Mouse (Mus musculus) embryonic facial prominence, embryonic 11.5 days (tissue): ENCODE data around the gene Gm13275. TPM values are rescaled to one million over a fixed set of nuclear protein-coding genes. Genes with fewer than 3 reads are reported as not detected.

Experiments used
- ATAC-seq: fragments of 200-750 bp; cut with Nextera tagmentation; replicated peaks from 2 replicates; pipeline ENCODE4 v1.8.0; 2017; ENCODE audit warnings: low read depth; ENCODE audit not compliant: insufficient number of reproducible peaks, low FRiP score, low TSS enrichment
- DNase-seq: peaks from one replicate; pipeline ENCODE4 v3.0.0-alpha.2; 2015; ENCODE audit warnings: low spot score
- H3K27ac ChIP-seq: fragments of 300-500 bp; sonication (generic); replicated peaks from 2 replicates; pipeline ENCODE4 v1.5.1; 2014; ENCODE audit warnings: mild to moderate bottlenecking, low read depth, low read length, control low read depth
- H3K27me3 ChIP-seq: fragments of 300-500 bp; sonication (generic); 2 replicates; pipeline ENCODE4 v1.6.1; 2014; ENCODE audit warnings: mild to moderate bottlenecking, low read length, moderate library complexity, mixed read lengths; ENCODE audit not compliant: control insufficient read depth, insufficient read depth
- H3K36me3 ChIP-seq: fragments of 300-500 bp; sonication (generic); replicated peaks from 2 replicates; pipeline ENCODE4 v1.6.1; 2014; ENCODE audit warnings: low read depth, mild to moderate bottlenecking, low read length, moderate library complexity, mixed read lengths; ENCODE audit not compliant: control insufficient read depth, insufficient read depth
- H3K4me1 ChIP-seq: fragments of 300-500 bp; sonication (generic); 2 replicates; pipeline ENCODE4 v1.6.1; 2014; ENCODE audit warnings: low read length, mixed read lengths; ENCODE audit not compliant: control insufficient read depth, insufficient read depth
- H3K4me2 ChIP-seq: fragments of 300-500 bp; sonication (generic); 2 replicates; pipeline ENCODE4 v1.6.1; 2014; ENCODE audit warnings: low read depth, mild to moderate bottlenecking, control low read depth, low read length, moderate library complexity
- H3K4me3 ChIP-seq: fragments of 300-500 bp; sonication (generic); 2 replicates; pipeline ENCODE4 v1.5.1; 2014; ENCODE audit warnings: low read depth, low read length, control low read depth
- H3K9ac ChIP-seq: fragments of 300-500 bp; sonication (generic); replicated peaks from 2 replicates; pipeline ENCODE4 v1.6.1; 2014; ENCODE audit warnings: mild to moderate bottlenecking, control low read depth, low read length
- H3K9me3 ChIP-seq: fragments of 300-500 bp; sonication (generic); replicated peaks from 2 replicates; pipeline ENCODE4 v1.6.1; 2016; ENCODE audit warnings: mild to moderate bottlenecking, low read length, inconsistent platforms, mixed read lengths; ENCODE audit not compliant: control insufficient read depth
- WGBS: fragments of 180-500 bp; shearing (Covaris S2); extraction: QIAGEN DNeasy Blood & Tissue Kit; methylation state at CpG from one replicate; pipeline ENCODE4 v1.1.7; 2014; 5-methylcytosine and 5-hydroxymethylcytosine counted together
- polyA plus RNA-seq: library from polyadenylated mRNA; unstranded; fragments of >200 nt; fragmentation: Nextera tagmentation; extraction: Ambion mirVana; gene quantifications from 2 replicates; pipeline ENCODE4 v1.2.1, GENCODE M21; 2014

The Gm13275 gene
- polyA plus RNA-seq, 1 experiment from 2014 or later, result not detected

GRCm38 (mm10) chr4:88838828-88839227, 44.5 kb downstream of the Gm13275 start:
- DNase-seq, result peak; percentile 56
- no peaks in the 10 kb centered on the region for H3K27me3 ChIP-seq
- ATAC-seq, result no peak
- H3K4me3 ChIP-seq, result no peak overlapping the region
- no peak overlapping the region for H3K9ac ChIP-seq
- WGBS, result 42% methylated on average over 3 of the region's 3 CpGs
- H3K27ac ChIP-seq, result no peak overlapping the region
- H3K4me2 ChIP-seq, result no peak overlapping the region
- H3K4me1 ChIP-seq, result no peaks in the 10 kb centered on the region
- H3K36me3 ChIP-seq, result no peaks in the 10 kb centered on the region
- no peaks in the 10 kb centered on the region for H3K9me3 ChIP-seq

GRCm38 (mm10) chr4:88840058-88840457, 45.8 kb downstream of the Gm13275 start:
- no peaks in the 10 kb centered on the region for H3K4me1 ChIP-seq
- no peak overlapping the region for H3K27ac ChIP-seq
- H3K4me3 ChIP-seq, result no peak overlapping the region
- DNase-seq, result no peak
- 82% methylated on average over 3 of the region's 3 CpGs for WGBS
- H3K27me3 ChIP-seq, result no peaks in the 10 kb centered on the region
- H3K9ac ChIP-seq, result no peak overlapping the region
- no peaks in the 10 kb centered on the region for H3K9me3 ChIP-seq
- H3K36me3 ChIP-seq, result no peaks in the 10 kb centered on the region
- no peak overlapping the region for H3K4me2 ChIP-seq
- ATAC-seq, result no peak

- DNase-seq (no peak), ATAC-seq (no peak)
- no peak within 1 kb of the TSS for H3K4me2 ChIP-seq
- H3K36me3 ChIP-seq, result no peaks in the 10 kb centered on the region
- H3K4me3 ChIP-seq, result no peak within 1 kb of the TSS
- H3K9me3 ChIP-seq, result no peaks in the 10 kb centered on the region
- no peak within 1 kb of the TSS for H3K27ac ChIP-seq
- H3K9ac ChIP-seq, result no peak within 1 kb of the TSS
- no peaks in the 10 kb centered on the region for H3K4me1 ChIP-seq
- WGBS, result 44% methylated on average over 2 of the region's 2 CpGs
- no peaks in the 10 kb centered on the region for H3K27me3 ChIP-seq
Observed at GRCm38 (mm10) chr4:88841438-88841911, 47.2 kb downstream of the Gm13275 start, which contains the start of gene Ifna4. Gene Ifna4 (plus strand): TSS chr4:88841861.

Other genes starting within 250 kb of the Gm13275 start
- gene Ifna15, start 236.2 kb upstream of the Gm13275 start, polyA plus RNA-seq, result not detected in 2 replicates
- not detected in 2 replicates for gene Ifna14, start 222.7 kb upstream of the Gm13275 start, polyA plus RNA-seq
- not detected in 2 replicates for gene Ifna9, start 202.1 kb upstream of the Gm13275 start, polyA plus RNA-seq
- gene Ifna12, start 191.1 kb upstream of the Gm13275 start, polyA plus RNA-seq, result not detected in 2 replicates
- not detected in 2 replicates for gene C87499, start 160.1 kb upstream of the Gm13275 start, polyA plus RNA-seq
- gene Ifna13, start 150.0 kb upstream of the Gm13275 start, polyA plus RNA-seq, result 0.26 TPM in 1 of 2 replicates, not detected in the other
- not detected in 2 replicates for gene Ifna16, start 117.6 kb upstream of the Gm13275 start, polyA plus RNA-seq
- not detected in 2 replicates for gene Ifna2, start 110.6 kb upstream of the Gm13275 start, polyA plus RNA-seq
- gene Ifnab, start 103.1 kb upstream of the Gm13275 start, polyA plus RNA-seq, result not detected in 2 replicates
- 1.6 and 1.7 TPM in 2 replicates for gene Gm26566, start 72.7 kb upstream of the Gm13275 start, polyA plus RNA-seq
- gene Klhl9, start 72.0 kb upstream of the Gm13275 start, polyA plus RNA-seq, result 162 and 180 TPM in 2 replicates
- not detected in 2 replicates for gene Gm13271, start 39.6 kb upstream of the Gm13275 start, polyA plus RNA-seq
- 0.20 and 0.28 TPM in 2 replicates for gene Gm13283, start 34.4 kb upstream of the Gm13275 start, polyA plus RNA-seq
- gene Gm13290, start 20.7 kb upstream of the Gm13275 start, polyA plus RNA-seq, result 0.22 TPM in 1 of 2 replicates, not detected in the other
- not detected in 2 replicates for gene Gm13289, start 17.6 kb upstream of the Gm13275 start, polyA plus RNA-seq
- gene Gm13272, start 14.6 kb upstream of the Gm13275 start, polyA plus RNA-seq, result not detected in 2 replicates
- gene Ifnz, start 12.4 kb upstream of the Gm13275 start, polyA plus RNA-seq, result 0.28 TPM in 1 of 2 replicates, not detected in the other
- not detected in 2 replicates for gene Gm13276, start 8.8 kb upstream of the Gm13275 start, polyA plus RNA-seq
- not detected in 2 replicates for gene Gm13277, start 5.9 kb upstream of the Gm13275 start, polyA plus RNA-seq
- gene Gm13278, start 2.9 kb upstream of the Gm13275 start, polyA plus RNA-seq, result not detected in 2 replicates
- not detected in 2 replicates for gene Gm13279, start 2.9 kb downstream of the Gm13275 start, polyA plus RNA-seq
- gene Gm13285, start 5.2 kb downstream of the Gm13275 start, polyA plus RNA-seq, result 0.86 and 1.2 TPM in 2 replicates
- not detected in 2 replicates for gene Gm13287, start 8.8 kb downstream of the Gm13275 start, polyA plus RNA-seq
- gene Gm13288, start 11.0 kb downstream of the Gm13275 start, polyA plus RNA-seq, result not detected in 2 replicates
- not detected in 2 replicates for gene Ifna7, start 21.7 kb downstream of the Gm13275 start, polyA plus RNA-seq
- gene Ifna11, start 25.5 kb downstream of the Gm13275 start, polyA plus RNA-seq, result not detected in 2 replicates
- gene Ifna6, start 32.9 kb downstream of the Gm13275 start, polyA plus RNA-seq, result not detected in 2 replicates
- not detected in 2 replicates for gene Ifna5, start 41.0 kb downstream of the Gm13275 start, polyA plus RNA-seq
- not detected in 2 replicates for gene Ifna4, start 47.4 kb downstream of the Gm13275 start, polyA plus RNA-seq
- gene Ifna1, start 55.6 kb downstream of the Gm13275 start, polyA plus RNA-seq, result not detected in 2 replicates
- gene Ifne, start 85.7 kb downstream of the Gm13275 start, polyA plus RNA-seq, result not detected in 2 replicates